Mouse (Mus musculus) skeletal muscle tissue, adult 2 months (tissue): ENCODE data around the gene Col4a5.

ENCODE experiments used
- DNase-seq: peaks from one replicate; pipeline ENCODE4 v3.0.0-alpha.2; 2012; ENCODE audit warnings: low read depth, low spot score

Gene Col4a5

GRCm38 (mm10) chrX:141475110-141475509 lies at the start of gene Col4a5:
Gene Col4a5, plus strand, starts transcription at chrX:141475385.
- peak; percentile 4 for DNase-seq

DNA sequence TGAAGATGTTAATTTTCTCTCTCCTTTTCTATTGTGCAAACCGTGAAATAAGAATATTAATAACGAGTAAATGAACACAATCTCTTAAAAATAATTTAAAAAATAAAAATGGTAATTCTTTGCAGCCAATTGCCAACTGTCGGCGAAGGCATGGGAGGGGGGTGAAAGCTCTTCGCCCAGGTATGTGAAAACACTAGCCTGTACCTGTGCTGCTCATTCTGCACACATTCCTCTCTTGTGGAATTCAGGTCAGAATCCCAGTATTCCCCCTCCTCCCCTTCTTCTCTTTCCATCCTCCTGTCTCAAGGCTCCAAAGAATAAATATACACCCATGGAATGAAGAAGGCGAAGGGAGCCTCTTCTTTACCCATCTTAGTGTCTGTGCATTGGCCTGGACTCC lies 38.4 kb upstream of the Col4a5 start:
- no peak for DNase-seq

DNA sequence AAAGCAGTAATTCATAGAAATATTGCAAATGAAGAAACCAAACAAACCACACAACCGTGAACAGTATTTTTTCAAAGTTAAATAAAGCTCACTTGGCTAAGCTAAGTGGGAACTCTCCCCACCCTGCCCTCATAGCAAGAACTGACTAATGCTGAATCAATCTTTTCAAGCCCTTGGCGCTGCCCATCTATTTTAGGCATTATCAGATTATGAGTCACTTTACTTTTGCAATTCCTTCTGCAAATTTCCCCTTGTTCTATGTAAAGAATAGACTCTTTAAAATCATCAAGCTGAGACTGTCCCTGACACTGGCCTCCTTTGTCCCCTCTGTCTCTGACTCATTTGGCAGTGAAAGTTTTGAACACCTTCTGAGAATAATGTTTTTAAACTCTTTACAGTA lies 35.8 kb upstream of the Col4a5 start:
- peak; percentile 1 for DNase-seq

DNA sequence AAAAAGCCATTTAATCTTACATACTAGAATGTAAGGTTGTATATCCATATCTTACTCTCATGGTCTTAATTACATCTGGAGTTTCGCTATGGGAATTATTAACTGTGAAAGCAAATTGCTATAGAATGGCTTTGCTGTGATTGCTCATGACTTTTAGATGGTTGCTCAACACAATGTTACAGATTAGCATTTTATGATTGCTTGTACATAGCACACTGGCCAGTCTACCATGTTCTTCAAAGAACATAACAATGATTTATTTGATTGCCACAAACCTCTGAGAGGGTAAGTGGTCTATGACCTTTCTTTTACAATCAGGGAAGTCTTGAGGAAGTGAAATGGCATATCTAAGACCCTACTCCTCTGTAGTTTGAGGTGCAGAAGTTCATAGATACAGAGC lies 27.2 kb upstream of the Col4a5 start:
- no peak for DNase-seq

- DNase-seq: no peak
These were observed 1.5 kb upstream of the Col4a5 start, which contains the start of gene Col4a6 for GRCm38 (mm10) chrX:141473470-141474302. Gene Col4a6, minus strand, starts transcription at chrX:141474076.

DNA sequence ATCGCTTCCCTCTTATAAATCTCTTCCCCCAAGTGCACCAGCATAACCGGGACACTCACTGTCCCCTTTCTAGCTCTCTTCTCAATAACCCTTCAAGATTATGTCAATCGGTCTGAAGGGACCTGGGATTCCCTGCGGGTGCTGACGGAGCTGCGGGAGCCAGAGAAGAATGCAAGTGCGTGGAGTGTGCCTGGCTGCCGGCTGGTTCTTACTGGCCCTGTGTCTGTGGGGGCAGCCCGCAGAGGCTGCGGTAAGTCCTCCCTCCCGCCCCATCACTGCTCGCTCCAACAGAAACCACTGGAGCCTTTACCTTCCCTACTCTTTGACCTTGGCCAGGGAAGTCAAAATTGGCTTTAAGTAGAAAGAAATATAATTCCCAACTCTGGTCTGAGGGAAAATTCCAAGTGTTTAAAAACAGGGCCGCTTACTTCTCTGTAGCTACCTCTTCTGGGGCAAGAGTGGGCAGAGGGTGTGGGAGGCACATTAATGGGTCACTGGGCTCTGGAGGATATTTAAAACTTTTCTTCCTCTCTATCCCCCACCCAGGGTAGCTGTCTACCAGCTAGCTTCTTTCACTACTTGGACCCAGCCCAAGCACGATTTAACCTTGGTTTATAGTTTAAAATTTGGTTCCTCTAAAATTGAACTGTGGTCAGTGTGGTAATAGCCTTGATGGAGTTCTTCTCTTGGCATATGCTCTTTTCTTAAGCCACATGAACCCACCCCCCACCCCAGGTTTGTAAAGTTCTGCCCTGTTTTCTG lies 562 bp downstream of the Col4a5 start:
- DNase-seq: no peak

- no peak for DNase-seq
These were observed 19.4 kb downstream of the Col4a5 start for GRCm38 (mm10) chrX:141494545-141494944.

DNA sequence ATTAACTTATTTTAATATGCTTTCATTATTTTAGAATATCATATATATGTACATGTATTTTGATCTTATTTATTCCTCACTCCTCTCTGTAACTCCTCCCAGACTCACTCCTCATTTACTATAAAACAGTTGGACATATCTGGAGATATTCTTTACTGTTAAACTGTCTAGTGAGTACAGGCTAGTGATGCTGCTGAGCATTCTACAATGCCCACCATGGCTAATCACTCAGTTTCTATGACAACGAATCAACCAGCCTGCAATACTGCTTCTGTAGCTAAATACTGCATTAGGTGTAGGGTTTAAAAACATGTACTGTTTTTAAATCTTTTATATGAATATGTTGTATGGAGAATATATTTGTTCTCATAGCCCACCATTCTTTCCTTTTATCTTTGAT lies 27.9 kb downstream of the Col4a5 start:
- no peak for DNase-seq

DNA sequence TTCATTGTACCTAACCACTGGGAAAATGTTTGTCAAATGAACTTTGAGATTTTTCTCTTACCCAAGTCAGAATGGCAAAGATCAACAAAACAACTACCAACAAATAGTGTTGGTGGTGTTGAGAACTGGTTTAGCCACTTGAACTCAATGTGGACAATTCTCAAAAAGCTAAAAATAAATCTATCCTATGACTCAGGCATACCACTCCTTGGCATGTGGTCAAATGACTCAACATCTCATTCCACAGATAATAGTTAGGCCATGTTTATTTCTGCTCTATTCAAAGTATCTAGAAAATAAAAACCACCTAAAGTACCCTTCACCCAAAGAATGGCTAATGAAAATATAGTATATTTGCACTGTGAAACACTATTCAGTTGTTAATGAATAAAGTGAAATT lies 58.3 kb downstream of the Col4a5 start:
- DNase-seq: no peak

DNA sequence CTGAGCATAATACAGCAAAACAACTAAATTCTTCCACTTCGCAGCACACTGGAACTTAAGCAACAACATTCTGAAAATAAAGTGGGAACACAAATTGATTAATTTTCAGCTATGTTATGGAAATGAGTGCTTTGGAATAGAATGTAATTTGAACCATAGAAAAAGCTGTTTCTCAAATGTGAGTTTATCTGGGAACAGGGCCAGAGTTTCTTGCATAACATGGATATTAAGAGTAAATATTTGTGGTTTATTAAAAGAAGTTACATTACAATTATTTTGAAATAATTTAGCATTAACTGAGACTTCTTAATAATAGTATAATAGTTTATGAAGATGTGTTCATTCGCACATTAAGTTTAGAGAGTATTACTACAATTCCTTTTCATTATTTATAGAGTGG lies 72.3 kb downstream of the Col4a5 start:
- no peak for DNase-seq

- no peak for DNase-seq
These were observed 115.1 kb downstream of the Col4a5 start for GRCm38 (mm10) chrX:141590242-141590641.

- no peak for DNase-seq
These were observed 246.5 kb downstream of the Col4a5 start for GRCm38 (mm10) chrX:141721725-141722124.

DNA sequence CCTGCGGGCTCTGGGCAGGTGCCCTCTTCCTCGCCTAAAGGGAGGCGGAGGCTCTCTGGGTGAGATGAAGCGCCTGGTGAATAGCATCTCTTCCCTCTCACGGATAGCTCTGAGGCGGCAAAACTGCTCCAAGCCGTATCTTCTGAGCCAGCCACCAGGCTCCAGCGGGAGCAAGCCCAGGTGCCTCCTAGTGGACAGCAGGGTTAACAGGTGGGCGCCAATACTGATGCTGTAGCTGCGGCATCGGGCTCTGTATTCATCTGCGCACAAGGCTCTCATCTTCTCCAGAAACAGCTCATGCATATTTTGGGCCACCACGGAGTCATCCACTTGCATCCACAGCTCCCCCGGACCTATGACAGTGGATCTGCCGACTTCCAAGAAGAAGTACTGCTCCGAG lies 248.8 kb downstream of the Col4a5 start:
- no peak for DNase-seq

DNA sequence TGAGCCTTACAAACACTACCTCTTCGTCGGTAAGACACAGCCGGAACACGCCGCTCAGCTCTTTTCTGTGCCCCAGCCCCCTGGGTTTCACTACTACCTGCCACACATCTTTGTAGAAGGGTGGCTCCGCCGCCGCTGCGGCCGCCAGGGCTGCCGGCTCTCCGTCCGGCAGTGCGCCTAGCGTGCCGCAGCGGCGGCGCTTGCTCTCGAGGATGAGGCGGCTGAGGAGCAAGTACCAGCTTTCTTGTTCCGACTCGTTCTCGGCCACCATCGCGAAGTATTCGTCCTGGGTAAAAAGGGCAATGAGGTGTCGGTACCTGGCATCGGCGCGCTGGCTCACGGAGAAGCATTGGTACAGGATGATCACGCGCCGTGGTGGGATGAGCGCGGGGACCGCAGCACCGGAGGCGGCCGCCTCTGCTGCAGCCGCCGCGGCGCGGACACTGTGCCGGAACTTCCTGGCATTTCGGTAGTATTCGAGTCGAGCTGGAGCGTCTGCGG lies 249.3 kb downstream of the Col4a5 start:
- DNase-seq: no peak

GRCm38 (mm10) chrX:141724937-141725918 lies 250.0 kb downstream of the Col4a5 start, which contains the start of gene Irs4:
Gene Irs4, minus strand, starts transcription at chrX:141725263.
- no peak for DNase-seq

- DNase-seq: no peak
These were observed 254.4 kb downstream of the Col4a5 start for GRCm38 (mm10) chrX:141729570-141729969.
